Mouse (Mus musculus) myocyte (in vitro differentiated cells): ENCODE measurements around the gene Cadm2. TPM values are rescaled to one million over a fixed set of nuclear protein-coding genes. Genes with fewer than 3 reads are reported as not detected.

Source experiments
- H3K27me3 ChIP-seq: one replicate; pipeline ENCODE4 v1.6.1; 2011; ENCODE audit not compliant: control insufficient read depth, insufficient read depth, insufficient read length
- H3K36me3 ChIP-seq: one replicate; pipeline ENCODE4 v1.6.1; 2011; ENCODE audit not compliant: control insufficient read depth, insufficient read depth
- H3K4me2 ChIP-seq: one replicate; pipeline ENCODE4 v1.6.1; 2011; ENCODE audit warnings: low read depth, control low read depth
- H3K4me3 ChIP-seq: one replicate; pipeline ENCODE4 v1.5.1; 2011; ENCODE audit warnings: mild to moderate bottlenecking, control low read depth, moderate library complexity
- H3K79me2 ChIP-seq: one replicate; pipeline ENCODE4 v1.6.1; 2011; ENCODE audit not compliant: control insufficient read depth, insufficient read depth
- H3ac ChIP-seq: one replicate; pipeline ENCODE4 v1.6.1; 2011; ENCODE audit not compliant: control insufficient read depth, insufficient read length
- CEBPB ChIP-seq: IDR thresholded peaks from 2 replicates; pipeline ENCODE4 v1.6.1; 2011; ENCODE audit warnings: mild to moderate bottlenecking, moderate library complexity; ENCODE audit not compliant: poor library complexity, insufficient read depth, severe bottlenecking
- E2F4 ChIP-seq: IDR thresholded peaks from one replicate; pipeline ENCODE4 v1.6.1; 2011; ENCODE audit warnings: mild to moderate bottlenecking, control low read depth, moderate library complexity; ENCODE audit not compliant: insufficient read depth
- MAX ChIP-seq: IDR thresholded peaks from one replicate; pipeline ENCODE4 v1.6.1; 2011; ENCODE audit warnings: low read depth, mild to moderate bottlenecking, control low read depth
- MYOD1 ChIP-seq, 3 experiments: IDR thresholded peaks; one replicate each; pipeline ENCODE4 v1.6.1; 2011; ENCODE audit warnings: control low read depth in 2 of 3, low read depth in 2 of 3, mild to moderate bottlenecking in 2 of 3, moderate library complexity in 1 of 3; ENCODE audit not compliant: insufficient read length in 2 of 3, control insufficient read depth in 1 of 3
- MYOG ChIP-seq, 3 experiments: IDR thresholded peaks; one replicate each; pipeline ENCODE4 v1.6.1; 2011; ENCODE audit warnings: control low read depth in 2 of 3, low read depth in 2 of 3, mild to moderate bottlenecking in 2 of 3; ENCODE audit not compliant: insufficient read length in 2 of 3, control insufficient read depth in 1 of 3, insufficient read depth in 1 of 3
- POLR2A ChIP-seq: IDR thresholded peaks from one replicate; pipeline ENCODE4 v1.6.1; 2011; ENCODE audit warnings: low read depth, mild to moderate bottlenecking, control low read depth, moderate library complexity; ENCODE audit not compliant: insufficient read length
- POLR2AphosphoS2 ChIP-seq: IDR thresholded peaks from one replicate; pipeline ENCODE4 v1.6.1; 2011; ENCODE audit warnings: low read depth, control low read depth; ENCODE audit not compliant: insufficient read length
- REST ChIP-seq: IDR thresholded peaks from one replicate; pipeline ENCODE4 v1.6.1; 2011; ENCODE audit warnings: mild to moderate bottlenecking, control low read depth, moderate library complexity; ENCODE audit not compliant: insufficient read depth, insufficient read length
- SRF ChIP-seq: IDR thresholded peaks from one replicate; pipeline ENCODE4 v1.6.1; 2011; ENCODE audit warnings: low read depth; ENCODE audit not compliant: control insufficient read depth, insufficient read length
- TCF12 ChIP-seq: IDR thresholded peaks from one replicate; pipeline ENCODE4 v1.6.1; 2011; ENCODE audit warnings: mild to moderate bottlenecking, control low read depth; ENCODE audit not compliant: poor library complexity, insufficient read depth, severe bottlenecking
- TCF3 ChIP-seq: IDR thresholded peaks from one replicate; pipeline ENCODE4 v1.6.1; 2011; ENCODE audit warnings: low read depth, control low read depth; ENCODE audit not compliant: insufficient read length
- USF1 ChIP-seq: IDR thresholded peaks from one replicate; pipeline ENCODE4 v1.6.1; 2011; ENCODE audit warnings: low read depth, mild to moderate bottlenecking, control low read depth, moderate library complexity
- polyA plus RNA-seq: library from polyadenylated mRNA; unstranded; fragments of >200 nt; fragmentation: generic; extraction: Trizol; gene quantifications from one replicate; pipeline ENCODE4 v1.2.1, GENCODE M21; 2012; ENCODE audit warnings: missing spikeins

The Cadm2 gene
- polyA plus RNA-seq, 1 experiment: 0.01 TPM

DNA sequence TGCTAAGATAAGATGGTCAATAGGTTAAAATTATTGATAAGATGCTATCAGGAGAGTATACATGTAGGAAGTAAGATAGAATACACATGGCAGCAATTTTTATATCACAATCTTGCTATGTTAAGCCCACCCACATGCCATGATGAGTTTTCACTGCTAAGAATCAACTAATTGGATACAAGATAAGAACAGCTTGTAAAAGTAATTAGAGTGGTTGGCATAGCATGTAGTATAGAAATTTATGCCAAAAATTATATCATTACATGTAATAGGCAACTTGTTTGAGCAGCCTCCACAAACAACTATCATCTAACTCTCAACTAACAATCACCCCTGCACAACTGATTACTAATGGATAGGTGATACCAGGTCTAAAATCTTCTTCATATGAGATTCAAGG, 809.2 kb downstream of the Cadm2 start:
- Histone ChIP-seq H3K36me3 (no peaks in the 10 kb centered on the region), H3K79me2 (no peaks in the 10 kb centered on the region), H3K4me3 (no peak overlapping the region), H3K4me2 (no peak overlapping the region), H3K27me3 (no peaks in the 10 kb centered on the region), H3ac (no peak overlapping the region)
- TF ChIP-seq SRF: no peak
- no peak for TF ChIP-seq MYOG (IDR thresholded peaks at IDR 0.05; ENCODE audit: control insufficient read depth in 1 of 3, insufficient read depth in 1 of 3, insufficient read length in 2 of 3, low read depth in 2 of 3)
- TF ChIP-seq REST: no peak

DNA sequence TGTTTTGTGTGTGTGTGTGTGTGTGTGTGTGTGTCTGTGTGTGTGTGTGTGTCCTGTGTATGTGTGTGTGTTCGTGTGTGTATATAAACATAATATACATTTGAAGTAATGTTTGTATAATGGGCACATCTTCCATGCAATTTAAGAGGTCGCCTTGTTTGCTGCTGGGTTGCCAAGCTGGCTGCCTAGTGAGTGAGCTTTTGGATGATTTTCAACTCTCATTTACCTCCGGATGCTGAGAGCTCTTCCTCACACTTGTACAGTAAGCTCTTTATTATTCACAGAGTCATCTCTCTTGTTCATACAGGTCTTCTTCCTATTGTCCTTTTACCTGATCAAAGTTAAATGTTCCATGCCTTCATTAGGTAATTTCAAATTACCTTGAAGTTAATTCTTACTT, 822.5 kb downstream of the Cadm2 start:
- TF ChIP-seq CEBPB (no peak), TCF3 (no peak), E2F4 (no peak), SRF (no peak), MAX (no peak)
- H3ac ChIP-seq: no peak overlapping the region
- H3K79me2 ChIP-seq: no peaks in the 10 kb centered on the region
- H3K4me3 ChIP-seq: no peak overlapping the region
- no peak overlapping the region for H3K4me2 ChIP-seq
- H3K27me3 ChIP-seq: no peaks in the 10 kb centered on the region
- no peaks in the 10 kb centered on the region for H3K36me3 ChIP-seq

DNA sequence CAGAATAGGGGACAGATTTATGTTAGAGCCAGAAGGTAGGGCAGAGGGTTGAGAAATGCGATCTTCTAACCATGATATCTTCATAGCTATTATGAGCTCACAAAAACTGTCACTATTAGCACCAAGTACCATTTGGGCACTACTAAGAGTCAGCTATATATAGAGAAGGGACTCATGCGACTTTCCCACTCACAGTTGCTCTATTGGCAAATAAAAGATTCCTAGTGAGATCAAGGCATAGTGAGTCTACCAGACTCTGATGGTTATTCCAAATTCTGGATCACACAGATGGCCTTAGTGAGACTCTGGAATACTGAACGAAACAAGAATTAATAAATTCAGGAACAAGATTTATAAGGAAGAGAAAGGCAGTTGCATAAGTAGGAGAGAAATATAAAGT, 827.6 kb downstream of the Cadm2 start:
- H3ac ChIP-seq: no peak overlapping the region
- no peak for TF ChIP-seq REST
- no peak for TF ChIP-seq MYOG (IDR thresholded peaks at IDR 0.05; ENCODE audit: control insufficient read depth in 1 of 3, insufficient read depth in 1 of 3, insufficient read length in 2 of 3, low read depth in 2 of 3)
- no peak for TF ChIP-seq USF1
- TF ChIP-seq SRF: no peak
- no peak for TF ChIP-seq TCF3
- no peak for TF ChIP-seq TCF12
- TF ChIP-seq CEBPB: no peak
- TF ChIP-seq POLR2A: no peak
- no peak for TF ChIP-seq MAX
- no peaks in the 10 kb centered on the region for H3K79me2 ChIP-seq
- no peak overlapping the region for H3K4me3 ChIP-seq
- H3K36me3 ChIP-seq: no peaks in the 10 kb centered on the region
- no peaks in the 10 kb centered on the region for H3K27me3 ChIP-seq
- no peak overlapping the region for H3K4me2 ChIP-seq

DNA sequence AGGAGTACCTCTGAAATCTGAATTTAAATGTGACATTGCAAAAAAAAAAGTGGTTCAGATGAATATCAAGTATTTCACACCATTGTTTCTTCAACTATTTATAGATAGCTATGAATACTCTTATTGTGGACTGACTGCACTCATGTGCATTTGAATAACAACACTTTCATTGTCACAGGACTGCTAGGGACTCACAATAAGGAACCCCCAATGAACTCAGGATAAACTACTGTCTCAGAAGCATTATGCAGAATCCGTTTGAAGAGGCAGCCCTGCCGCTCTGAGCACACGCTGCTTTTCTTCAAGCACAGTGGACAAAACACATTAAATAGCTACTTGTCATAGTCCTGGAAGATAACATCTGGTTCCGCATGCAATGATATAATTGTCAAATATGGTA, 848.8 kb downstream of the Cadm2 start:
- Histone ChIP-seq H3K79me2 (no peaks in the 10 kb centered on the region), H3K36me3 (no peaks in the 10 kb centered on the region), H3K4me3 (no peak overlapping the region), H3K4me2 (no peak overlapping the region), H3K27me3 (no peaks in the 10 kb centered on the region), H3ac (no peak overlapping the region)
- TF ChIP-seq MAX: no peak
- no peak for TF ChIP-seq POLR2A
- no peak for TF ChIP-seq MYOG (IDR thresholded peaks at IDR 0.05; ENCODE audit: control insufficient read depth in 1 of 3, insufficient read depth in 1 of 3, insufficient read length in 2 of 3, low read depth in 2 of 3)
- no peak for TF ChIP-seq E2F4
- TF ChIP-seq MYOD1 (IDR thresholded peaks at IDR 0.05; ENCODE audit: control insufficient read depth in 1 of 3, insufficient read length in 2 of 3, low read depth in 2 of 3): no peak
- TF ChIP-seq REST: no peak
- TF ChIP-seq USF1: no peak
- TF ChIP-seq TCF12: no peak
- no peak for TF ChIP-seq TCF3
- TF ChIP-seq CEBPB: no peak
- TF ChIP-seq SRF: no peak
- TF ChIP-seq POLR2AphosphoS2: no peak

- Histone ChIP-seq H3K4me2 (no peak overlapping the region), H3K4me3 (no peak overlapping the region), H3K27me3 (no peaks in the 10 kb centered on the region), H3K36me3 (no peaks in the 10 kb centered on the region), H3K79me2 (no peaks in the 10 kb centered on the region), H3ac (no peak overlapping the region)
- TF ChIP-seq MYOG (IDR thresholded peaks at IDR 0.05; ENCODE audit: control insufficient read depth in 1 of 3, insufficient read depth in 1 of 3, insufficient read length in 2 of 3, low read depth in 2 of 3): no peak
Observed at GRCm38 (mm10) chr16:66769545-66769944, 851.2 kb downstream of the Cadm2 start.
